Mouse (Mus musculus): ENCODE results near the gene Gabrd. TPM values are rescaled to one million over a fixed set of nuclear protein-coding genes. Genes with fewer than 3 reads are reported as not detected.

Gabrd gene
- polyA plus RNA-seq, 1 experiment from 2014 or later: not detected

DNA sequence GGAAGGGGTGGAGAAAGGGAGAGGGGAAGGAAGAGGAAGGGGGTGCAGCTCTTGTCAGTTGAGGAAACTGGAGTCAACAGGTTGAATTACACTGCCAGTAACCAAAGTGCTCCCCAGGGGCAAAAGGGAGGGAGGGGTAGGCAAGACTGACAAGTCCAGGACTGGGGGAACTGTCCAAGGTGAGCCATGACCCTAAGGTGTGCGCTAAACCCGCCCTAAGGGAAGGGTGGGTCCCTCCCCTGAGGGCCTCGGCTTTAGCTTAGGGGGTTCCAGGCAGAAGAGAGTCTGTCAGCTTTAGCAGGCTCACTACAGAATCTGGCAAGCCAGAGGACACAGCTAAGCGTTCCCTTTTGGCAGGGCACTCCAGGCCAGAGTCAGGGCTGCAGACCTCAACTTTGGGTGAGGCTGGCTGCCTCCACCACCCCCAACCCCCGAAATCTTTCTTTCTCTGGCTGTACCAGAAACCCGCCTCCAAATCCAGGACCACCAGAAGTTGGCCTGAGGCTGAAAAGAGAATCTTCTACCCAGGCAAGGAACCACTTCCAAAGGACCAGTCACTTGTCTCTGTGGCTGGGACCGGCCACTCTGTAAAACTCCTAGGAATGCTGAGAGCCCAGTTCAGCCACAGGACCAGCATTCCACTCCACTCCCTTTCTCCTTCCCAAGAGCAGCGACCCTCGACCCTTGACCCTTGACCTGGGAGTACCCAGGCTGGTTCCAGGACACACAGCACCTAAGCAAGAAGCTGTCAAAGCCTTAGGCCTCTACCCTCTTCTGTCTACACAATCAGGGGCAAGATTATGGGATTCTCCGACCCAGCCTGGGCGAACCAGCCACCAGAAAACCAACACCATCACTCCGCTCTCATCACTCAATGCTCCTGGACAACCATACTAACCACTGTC, 38.1 kb downstream of the Gabrd start:
- no peak overlapping the region for H3K27ac ChIP-seq
- no peak overlapping the region for H3K4me3 ChIP-seq (replicated peaks)
- no peak overlapping the region for H3K9ac ChIP-seq
- no peaks in the 10 kb centered on the region for H3K36me3 ChIP-seq
- DNase-seq: no peak
- WGBS (ENCODE audit: insufficient replicate concordance): 27% methylated on average over 12 of the region's 12 CpGs
- no peak for ATAC-seq (ENCODE audit: low read depth)
- peaks cover 62% of the 10 kb centered on the region for H3K27me3 ChIP-seq
- no peaks in the 10 kb centered on the region for H3K9me3 ChIP-seq (replicated peaks)
- H3K4me2 ChIP-seq: no peak overlapping the region
- peaks cover 3% of the 10 kb centered on the region; the same call in 1 of the 2 replicates for H3K4me1 ChIP-seq (replicated peaks)

DNA sequence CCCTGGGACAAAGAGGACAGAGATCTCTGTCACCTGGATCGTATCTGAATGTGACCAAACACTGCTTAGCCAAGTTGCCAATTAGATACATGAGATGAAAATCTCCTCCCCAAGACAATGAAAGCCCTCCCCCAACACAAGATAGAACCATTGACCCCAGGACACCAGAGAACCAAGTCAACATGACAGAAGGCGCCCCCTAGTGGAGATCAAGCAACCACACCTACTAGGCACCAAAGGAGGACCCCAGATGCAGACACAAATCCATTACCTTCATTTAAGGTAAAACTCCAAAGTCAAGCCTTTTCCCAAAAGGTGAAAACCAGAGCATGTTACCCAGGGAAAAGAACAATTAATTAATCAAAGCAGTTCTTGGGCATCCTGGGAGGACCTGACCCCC, 40.3 kb downstream of the Gabrd start:
- H3K27me3 ChIP-seq: peaks cover 43% of the 10 kb centered on the region
- no peak overlapping the region for H3K27ac ChIP-seq
- H3K4me3 ChIP-seq (replicated peaks): no peak overlapping the region
- H3K9ac ChIP-seq: no peak overlapping the region
- no peaks in the 10 kb centered on the region for H3K9me3 ChIP-seq (replicated peaks)
- no peaks in the 10 kb centered on the region for H3K36me3 ChIP-seq
- ATAC-seq (ENCODE audit: low read depth): no peak
- 35% methylated on average over 2 of the region's 2 CpGs for WGBS (ENCODE audit: insufficient replicate concordance)
- H3K4me2 ChIP-seq: no peak overlapping the region
- H3K4me1 ChIP-seq (replicated peaks): peaks cover 3% of the 10 kb centered on the region; the same call in 1 of the 2 replicates
- DNase-seq: no peak

DNA sequence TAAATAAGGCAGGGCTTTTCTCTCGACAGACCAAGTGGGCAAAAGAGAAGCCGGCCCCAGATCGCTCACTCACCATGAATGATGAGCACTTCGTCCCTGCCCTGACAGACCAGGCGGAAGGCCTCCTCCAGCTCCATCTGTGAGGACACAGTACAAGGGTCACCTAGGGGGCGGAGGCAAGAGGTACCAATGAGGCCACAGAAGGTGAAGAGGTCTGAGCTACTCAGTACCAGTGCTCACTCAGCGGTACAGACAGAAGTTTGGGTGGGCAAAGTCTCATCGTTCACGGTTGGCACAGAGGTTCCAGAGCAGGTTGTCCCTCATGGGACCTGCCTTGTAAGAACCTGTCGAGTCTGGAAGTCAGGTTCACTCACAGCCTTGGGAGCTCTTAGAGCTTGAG, 41.6 kb downstream of the Gabrd start:
- H3K9ac ChIP-seq: no peak overlapping the region
- 72% methylated on average over 10 of the region's 10 CpGs for WGBS (ENCODE audit: insufficient replicate concordance)
- peaks cover 3% of the 10 kb centered on the region; the same call in 1 of the 2 replicates for H3K4me1 ChIP-seq (replicated peaks)
- ATAC-seq (ENCODE audit: low read depth) (no peak), DNase-seq (no peak)
- H3K4me2 ChIP-seq: no peak overlapping the region
- H3K27ac ChIP-seq: no peak overlapping the region
- no peaks in the 10 kb centered on the region for H3K9me3 ChIP-seq (replicated peaks)
- no peaks in the 10 kb centered on the region for H3K36me3 ChIP-seq
- peaks cover 31% of the 10 kb centered on the region for H3K27me3 ChIP-seq
- no peak overlapping the region for H3K4me3 ChIP-seq (replicated peaks)

DNA sequence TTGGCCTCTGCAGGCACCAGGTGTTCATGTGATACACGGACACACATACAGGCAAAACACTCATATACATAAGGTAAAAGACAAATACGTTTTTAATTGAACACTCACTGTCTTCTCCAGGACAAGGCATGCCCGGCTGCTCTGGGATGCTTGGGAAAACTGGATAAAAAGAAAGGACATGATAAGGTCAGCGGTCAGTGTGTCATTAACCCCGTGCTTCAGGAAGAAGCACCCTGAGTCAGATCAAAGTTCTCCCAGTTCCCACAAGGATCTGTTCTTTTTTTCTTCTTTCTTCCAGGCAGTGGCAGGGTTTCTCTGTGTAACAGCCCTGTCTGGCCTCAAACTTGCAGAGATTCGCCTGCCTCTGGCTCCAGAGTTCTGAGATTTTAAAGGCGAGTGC, 43.4 kb downstream of the Gabrd start:
- Histone ChIP-seq H3K27me3 (peaks cover 13% of the 10 kb centered on the region), H3K4me2 (no peak overlapping the region), H3K36me3 (no peaks in the 10 kb centered on the region), H3K4me1 (replicated peaks) (no peaks in the 10 kb centered on the region), H3K9ac (no peak overlapping the region), H3K27ac (no peak overlapping the region), H3K4me3 (replicated peaks) (no peak overlapping the region), H3K9me3 (replicated peaks) (no peaks in the 10 kb centered on the region)
- ATAC-seq (ENCODE audit: low read depth) (no peak), DNase-seq (no peak)
- 51% methylated on average over 7 of the region's 7 CpGs for WGBS (ENCODE audit: insufficient replicate concordance)

DNA sequence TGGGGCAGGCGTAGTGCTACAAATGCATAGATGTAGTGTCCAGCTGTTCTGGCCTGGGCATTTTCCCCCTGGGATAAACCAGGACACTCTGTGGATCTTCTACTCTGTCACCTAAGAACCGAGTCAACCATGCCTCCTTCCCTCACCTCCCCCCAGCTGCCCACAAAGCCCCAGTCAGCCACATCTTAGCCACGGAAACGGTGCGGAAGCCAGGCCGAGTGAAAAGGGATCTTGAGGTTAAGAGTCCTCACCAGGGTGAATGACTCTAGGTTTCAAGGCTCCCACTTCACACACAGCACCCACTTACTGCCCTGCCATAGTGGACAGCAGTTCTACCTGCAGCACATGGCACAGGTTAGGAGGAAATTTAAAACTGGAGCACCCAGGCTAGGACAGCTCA, 43.9 kb downstream of the Gabrd start:
- no peaks in the 10 kb centered on the region for H3K9me3 ChIP-seq (replicated peaks)
- 41% methylated on average over 6 of the region's 6 CpGs for WGBS (ENCODE audit: insufficient replicate concordance)
- H3K27ac ChIP-seq: no peak overlapping the region
- no peak for ATAC-seq (ENCODE audit: low read depth)
- no peaks in the 10 kb centered on the region for H3K4me1 ChIP-seq (replicated peaks)
- no peak overlapping the region for H3K9ac ChIP-seq
- DNase-seq: no peak
- no peak overlapping the region for H3K4me2 ChIP-seq
- no peak overlapping the region for H3K4me3 ChIP-seq (replicated peaks)
- no peaks in the 10 kb centered on the region for H3K36me3 ChIP-seq
- H3K27me3 ChIP-seq: peaks cover 8% of the 10 kb centered on the region

DNA sequence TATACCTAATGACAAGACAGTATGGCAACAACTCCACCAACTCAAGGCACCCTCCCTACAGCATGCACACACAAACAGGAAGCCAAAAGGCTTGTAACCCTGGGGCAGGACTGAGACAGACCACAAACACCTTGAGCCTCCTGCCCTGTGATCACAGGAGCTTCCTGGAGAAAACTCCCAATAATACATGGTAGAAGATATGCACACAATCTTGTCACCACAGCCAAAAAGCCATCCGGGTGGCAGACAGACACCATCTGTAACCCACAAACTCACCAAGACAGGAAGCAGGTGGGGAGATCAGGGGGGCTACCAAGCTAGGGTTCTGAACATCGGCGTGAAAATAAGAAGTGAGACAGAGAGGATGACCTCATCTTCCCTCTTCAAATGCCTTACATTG, 45.3 kb downstream of the Gabrd start:
- ATAC-seq (ENCODE audit: low read depth): no peak

DNA sequence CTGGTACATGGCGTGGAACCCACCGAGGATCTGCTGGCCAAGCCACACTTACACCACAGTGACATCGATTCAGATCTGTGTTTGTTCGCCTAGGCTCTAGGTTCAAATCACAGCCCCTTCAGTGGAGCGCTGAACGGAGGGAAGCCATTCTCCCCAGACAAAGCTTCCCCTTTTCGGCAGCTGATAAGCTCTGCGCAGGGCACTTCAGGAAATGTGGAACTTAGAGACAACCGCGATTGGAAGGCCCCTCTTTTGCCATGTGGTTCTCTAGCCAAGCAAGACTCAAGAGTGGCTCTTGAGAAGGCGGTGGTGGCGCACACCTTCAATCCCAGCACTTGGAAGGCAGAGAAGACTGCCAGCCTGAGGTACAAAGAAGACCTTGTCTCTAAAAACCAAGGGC, 51.6 kb downstream of the Gabrd start:
- no peak overlapping the region for H3K4me2 ChIP-seq
- no peak overlapping the region for H3K27ac ChIP-seq
- H3K9ac ChIP-seq: no peak overlapping the region
- WGBS (ENCODE audit: insufficient replicate concordance): 19% methylated on average over 12 of the region's 12 CpGs
- no peak overlapping the region for H3K4me3 ChIP-seq (replicated peaks)
- no peaks in the 10 kb centered on the region for H3K9me3 ChIP-seq (replicated peaks)
- DNase-seq: no peak
- H3K4me1 ChIP-seq (replicated peaks): no peaks in the 10 kb centered on the region
- ATAC-seq (ENCODE audit: low read depth): no peak
- H3K27me3 ChIP-seq: peaks cover 49% of the 10 kb centered on the region
- no peaks in the 10 kb centered on the region for H3K36me3 ChIP-seq

More for the DNA sequence above, 45.3 kb downstream of the Gabrd start:
- Histone ChIP-seq H3K4me1 (replicated peaks) (no peaks in the 10 kb centered on the region), H3K4me3 (replicated peaks) (no peak overlapping the region), H3K9me3 (replicated peaks) (no peaks in the 10 kb centered on the region), H3K27me3 (no peaks in the 10 kb centered on the region; the same call in 1 of the 2 replicates), H3K4me2 (no peak overlapping the region), H3K9ac (no peak overlapping the region), H3K36me3 (no peaks in the 10 kb centered on the region), H3K27ac (no peak overlapping the region)
- WGBS (ENCODE audit: insufficient replicate concordance): 26% methylated on average over 3 of the region's 3 CpGs
- DNase-seq: no peak

DNA sequence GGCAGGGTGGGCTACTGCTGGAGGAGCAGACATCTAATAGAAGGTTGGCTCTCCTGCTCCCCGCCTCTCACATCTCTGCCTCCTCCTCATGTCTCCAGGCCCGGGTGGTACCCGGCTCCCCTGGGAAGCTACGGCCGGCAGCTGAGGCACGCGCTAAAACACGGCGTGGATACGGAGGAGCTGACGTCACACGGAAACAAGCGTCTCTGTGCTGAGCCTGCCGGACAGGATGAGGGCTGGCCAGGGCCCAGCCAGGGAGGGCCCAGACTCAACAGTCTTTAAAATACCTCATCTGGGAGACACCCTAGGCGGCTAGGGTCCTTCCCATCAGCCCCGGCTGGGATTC, 52.3 kb downstream of the Gabrd start:
- peak overlapping the region; percentile 25; the same call in 1 of the 2 replicates for H3K4me3 ChIP-seq (replicated peaks)
- WGBS (ENCODE audit: insufficient replicate concordance): 6% methylated on average over 16 of the region's 16 CpGs
- H3K4me1 ChIP-seq (replicated peaks): no peaks in the 10 kb centered on the region
- DNase-seq (no peak), ATAC-seq (ENCODE audit: low read depth) (no peak)
- H3K9me3 ChIP-seq (replicated peaks): no peaks in the 10 kb centered on the region
- no peak overlapping the region for H3K9ac ChIP-seq
- H3K27ac ChIP-seq: no peak overlapping the region
- H3K27me3 ChIP-seq: peaks cover 49% of the 10 kb centered on the region
- no peaks in the 10 kb centered on the region for H3K36me3 ChIP-seq
- H3K4me2 ChIP-seq: peak overlapping the region; percentile 43

DNA sequence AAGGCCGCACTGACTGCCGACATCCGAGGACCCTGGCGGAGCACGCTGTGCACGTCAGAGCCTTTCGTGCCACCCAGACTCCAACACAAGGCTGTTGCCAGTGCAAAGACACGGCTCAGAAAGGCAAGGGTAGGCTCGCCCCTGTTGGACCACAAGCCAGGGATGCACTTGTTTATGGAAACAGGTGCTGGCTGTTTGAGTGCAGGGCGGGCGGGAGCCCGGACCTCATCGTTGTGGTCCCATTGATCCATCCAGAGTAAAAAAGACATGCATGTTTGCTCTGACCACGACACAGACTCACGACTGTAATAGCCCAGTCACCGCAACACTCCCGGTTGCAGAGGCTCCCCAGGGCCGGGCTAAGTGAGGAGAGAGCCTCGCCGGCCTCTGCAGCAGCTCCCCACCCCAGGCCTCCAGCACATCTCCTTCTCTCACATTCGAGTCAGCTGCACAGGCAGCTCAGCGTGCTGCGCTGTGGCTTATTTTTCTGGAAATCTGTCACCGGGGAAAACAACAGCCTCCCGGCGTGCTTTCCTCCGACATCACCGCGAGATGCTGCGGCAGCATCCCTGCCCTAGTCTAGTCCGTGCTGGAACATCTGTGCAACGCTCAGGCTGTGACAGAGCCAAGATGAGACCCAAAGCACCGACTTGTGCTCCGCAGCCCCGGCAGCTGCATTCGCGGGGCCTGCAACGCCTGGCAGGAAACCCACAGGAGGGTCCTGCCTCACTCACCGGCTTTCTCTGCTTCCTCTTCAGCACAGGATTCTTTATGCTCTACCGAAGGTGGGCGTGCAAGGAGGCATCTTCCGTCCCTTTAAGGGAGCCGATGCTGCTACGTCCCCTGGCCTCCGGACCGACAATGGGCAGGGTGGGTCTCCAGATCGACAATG, 53.0 kb downstream of the Gabrd start:
- H3K4me1 ChIP-seq (replicated peaks): no peaks in the 10 kb centered on the region
- peaks cover 49% of the 10 kb centered on the region for H3K27me3 ChIP-seq
- no peak for ATAC-seq (ENCODE audit: low read depth)
- DNase-seq: no peak
- no peaks in the 10 kb centered on the region for H3K9me3 ChIP-seq (replicated peaks)
- WGBS (ENCODE audit: insufficient replicate concordance): 14% methylated on average over 47 of the region's 47 CpGs
- no peak overlapping the region for H3K9ac ChIP-seq
- peak overlapping the region; percentile 43 for H3K4me2 ChIP-seq
- peak overlapping the region; percentile 25; the same call in 1 of the 2 replicates for H3K4me3 ChIP-seq (replicated peaks)
- no peak overlapping the region for H3K27ac ChIP-seq
- no peaks in the 10 kb centered on the region for H3K36me3 ChIP-seq

DNA sequence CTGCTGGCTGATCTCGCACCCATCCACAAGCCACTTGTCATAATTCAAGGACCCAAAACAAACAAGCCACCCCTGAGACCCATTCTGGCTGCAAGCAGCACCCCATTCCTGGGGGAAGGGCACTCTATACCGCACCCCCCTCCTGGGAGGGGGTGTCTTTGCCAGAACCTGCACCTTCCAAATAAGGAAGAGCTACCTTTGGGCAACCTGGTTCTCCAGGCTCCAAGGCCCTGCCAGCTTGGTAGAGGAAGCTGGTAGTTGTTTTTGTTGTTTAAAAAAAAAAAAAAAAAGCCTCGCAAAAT, 53.7 kb downstream of the Gabrd start:
- Histone ChIP-seq H3K4me2 (no peak overlapping the region), H3K27ac (no peak overlapping the region), H3K27me3 (peaks cover 49% of the 10 kb centered on the region), H3K4me3 (replicated peaks) (no peak overlapping the region), H3K36me3 (no peaks in the 10 kb centered on the region), H3K9me3 (replicated peaks) (no peaks in the 10 kb centered on the region), H3K4me1 (replicated peaks) (no peaks in the 10 kb centered on the region), H3K9ac (no peak overlapping the region)
- WGBS (ENCODE audit: insufficient replicate concordance): 21% methylated on average over 3 of the region's 3 CpGs
- no peak for ATAC-seq (ENCODE audit: low read depth)
- DNase-seq: no peak

DNA sequence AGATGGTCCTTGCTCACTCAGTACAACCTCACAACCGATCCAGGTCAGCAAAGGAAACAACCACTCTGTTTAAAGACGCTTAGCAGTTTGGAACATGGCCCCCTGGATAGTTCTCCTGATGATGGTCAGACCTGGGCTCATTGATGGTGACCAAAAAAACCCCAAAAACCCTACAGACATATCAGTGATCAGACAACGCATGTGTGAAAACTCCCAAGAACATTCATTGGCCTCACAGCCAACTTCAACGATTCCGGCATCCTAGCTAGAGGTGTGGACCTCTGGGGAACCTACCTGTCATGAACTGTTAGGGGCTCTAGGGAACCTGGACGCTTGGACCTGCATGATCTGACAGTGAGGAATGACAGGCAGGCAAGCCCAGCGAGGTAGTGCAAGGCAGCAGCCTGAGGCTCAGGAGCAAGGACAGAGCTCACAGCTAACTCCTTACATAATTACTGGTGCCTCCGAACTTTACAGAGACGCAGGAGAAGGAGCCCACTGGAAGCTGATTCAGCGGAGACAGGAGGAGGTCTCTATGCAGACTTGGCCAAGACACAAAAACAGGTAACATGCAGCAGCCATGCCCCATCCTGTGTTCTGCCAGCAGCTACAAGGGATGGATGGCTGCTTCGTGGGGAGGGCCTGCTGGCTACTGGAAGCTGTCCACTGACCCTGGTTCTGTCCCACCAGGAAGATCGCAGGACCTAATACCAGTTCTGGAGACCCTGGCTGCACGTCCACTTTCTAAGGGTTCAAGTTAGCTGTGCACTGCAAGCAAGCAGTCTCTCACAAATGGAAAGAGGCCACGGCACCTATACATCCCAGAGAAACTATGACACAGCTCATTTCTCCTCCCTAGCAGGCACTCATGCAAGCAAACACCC, 54.3 kb downstream of the Gabrd start:
- H3K4me3 ChIP-seq (replicated peaks): no peak overlapping the region
- H3K27ac ChIP-seq: no peak overlapping the region
- ATAC-seq (ENCODE audit: low read depth): no peak
- no peak overlapping the region for H3K4me2 ChIP-seq
- H3K27me3 ChIP-seq: peaks cover 49% of the 10 kb centered on the region
- no peak for DNase-seq
- H3K4me1 ChIP-seq (replicated peaks): no peaks in the 10 kb centered on the region
- WGBS (ENCODE audit: insufficient replicate concordance): 57% methylated on average over 14 of the region's 14 CpGs
- no peak overlapping the region for H3K9ac ChIP-seq
- H3K9me3 ChIP-seq (replicated peaks): no peaks in the 10 kb centered on the region
- H3K36me3 ChIP-seq: no peaks in the 10 kb centered on the region

Data from liver, embryonic 13.5 days (tissue).